Mouse (Mus musculus) myocyte (in vitro differentiated cells): ENCODE measurements around the gene Macrod1.

Experiments used
- CEBPB ChIP-seq: IDR thresholded peaks from 2 replicates; pipeline ENCODE4 v1.6.1; 2011; ENCODE audit warnings: mild to moderate bottlenecking, moderate library complexity; ENCODE audit not compliant: poor library complexity, insufficient read depth, severe bottlenecking
- E2F4 ChIP-seq: IDR thresholded peaks from one replicate; pipeline ENCODE4 v1.6.1; 2011; ENCODE audit warnings: mild to moderate bottlenecking, control low read depth, moderate library complexity; ENCODE audit not compliant: insufficient read depth
- MYOG ChIP-seq, 3 experiments: IDR thresholded peaks; one replicate each; pipeline ENCODE4 v1.6.1; 2011; ENCODE audit warnings: control low read depth in 2 of 3, low read depth in 2 of 3, mild to moderate bottlenecking in 2 of 3; ENCODE audit not compliant: insufficient read length in 2 of 3, control insufficient read depth in 1 of 3, insufficient read depth in 1 of 3
- POLR2A ChIP-seq: IDR thresholded peaks from one replicate; pipeline ENCODE4 v1.6.1; 2011; ENCODE audit warnings: low read depth, mild to moderate bottlenecking, control low read depth, moderate library complexity; ENCODE audit not compliant: insufficient read length
- POLR2AphosphoS2 ChIP-seq: IDR thresholded peaks from one replicate; pipeline ENCODE4 v1.6.1; 2011; ENCODE audit warnings: low read depth, control low read depth; ENCODE audit not compliant: insufficient read length
- TCF12 ChIP-seq: IDR thresholded peaks from one replicate; pipeline ENCODE4 v1.6.1; 2011; ENCODE audit warnings: mild to moderate bottlenecking, control low read depth; ENCODE audit not compliant: poor library complexity, insufficient read depth, severe bottlenecking
- USF1 ChIP-seq: IDR thresholded peaks from one replicate; pipeline ENCODE4 v1.6.1; 2011; ENCODE audit warnings: low read depth, mild to moderate bottlenecking, control low read depth, moderate library complexity

DNA sequence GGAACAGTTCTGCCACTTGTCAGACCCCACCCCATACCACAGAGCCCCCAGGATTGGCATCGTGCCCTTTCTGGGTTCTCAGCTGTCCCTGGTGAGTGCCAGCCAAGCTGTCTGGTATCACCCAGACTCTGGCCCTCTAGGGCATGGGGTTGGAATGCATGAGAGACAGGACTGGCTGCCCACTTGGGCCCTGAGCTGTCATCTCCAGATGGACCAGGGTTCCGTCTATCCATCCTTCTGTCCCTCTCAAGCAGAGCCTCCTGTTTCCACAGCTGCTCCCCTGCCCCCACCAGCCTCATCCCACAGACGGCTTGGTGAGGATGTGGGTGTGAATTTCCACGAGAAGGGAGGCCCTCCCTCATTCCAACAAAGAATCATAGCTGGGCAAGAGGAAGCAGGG is 91.5 kb downstream of the Macrod1 start:
- TF ChIP-seq POLR2A (no peak), MYOG (IDR thresholded peaks at IDR 0.05; ENCODE audit: control insufficient read depth in 1 of 3, insufficient read depth in 1 of 3, insufficient read length in 2 of 3, low read depth in 2 of 3) (peak; percentile 17 to 95 (median 89)), USF1 (no peak), TCF12 (peak; percentile 57), CEBPB (no peak), E2F4 (no peak), POLR2AphosphoS2 (no peak)
